Mouse (Mus musculus): Measurements from ENCODE around the gene Odc1. TPM values are rescaled to one million over a fixed set of nuclear protein-coding genes. Genes with fewer than 3 reads are reported as not detected.

Odc1 gene
- total RNA-seq, 2 experiments from 2014 or later = 69.0 to 75.1 TPM

GRCm38 (mm10) chr12:17586011-17586410 is 41.4 kb downstream of the Odc1 start:
- DNase-seq (ENCODE audit: low spot score in 2 of 2) = no peak

- DNase-seq (ENCODE audit: low spot score in 2 of 2) = no peak
These were observed 43.8 kb downstream of the Odc1 start for GRCm38 (mm10) chr12:17588436-17588835.

GRCm38 (mm10) chr12:17588906-17589612 is 44.5 kb downstream of the Odc1 start:
- DNase-seq (ENCODE audit: low spot score in 2 of 2) = no peak

- no peak for DNase-seq (ENCODE audit: low spot score in 2 of 2)
These were observed 46.7 kb downstream of the Odc1 start for GRCm38 (mm10) chr12:17591249-17591648.

- DNase-seq (ENCODE audit: low spot score in 2 of 2) = no peak
These were observed 49.4 kb downstream of the Odc1 start for GRCm38 (mm10) chr12:17593956-17594355.

GRCm38 (mm10) chr12:17594701-17595100 is 50.1 kb downstream of the Odc1 start:
- DNase-seq (ENCODE audit: low spot score in 2 of 2) = no peak

- DNase-seq (ENCODE audit: low spot score in 2 of 2) = no peak
These were observed 50.6 kb downstream of the Odc1 start for GRCm38 (mm10) chr12:17595166-17595565.

Other genes starting within 250 kb of the Odc1 start
- gene Atp6v1c2, start 215.4 kb upstream of the Odc1 start, total RNA-seq (2021) = 1 to 10 TPM; 2.9 to 3.4 TPM
- 10 to 100 TPM; 19.5 to 19.7 TPM for gene Nol10, start 196.3 kb upstream of the Odc1 start, total RNA-seq (2021)
- gene Hpcal1, start 146.1 kb downstream of the Odc1 start, total RNA-seq (2021) = 10 to 100 TPM; 68.1 to 78.0 TPM